Mouse (Mus musculus) limb, embryonic 11.5 days (tissue): Measurements from ENCODE around the gene Trim50. TPM values are rescaled to one million over a fixed set of nuclear protein-coding genes. Genes with fewer than 3 reads are reported as not detected.

Source experiments
- ATAC-seq: fragments of 200-750 bp; cut with Nextera tagmentation; 2 replicates; pipeline ENCODE4 v1.8.0; 2017; ENCODE audit warnings: low read depth; ENCODE audit not compliant: insufficient number of reproducible peaks, low FRiP score, low TSS enrichment
- DNase-seq: peaks from one replicate; pipeline ENCODE4 v3.0.0-alpha.2; 2015; ENCODE audit warnings: low spot score
- H3K27ac ChIP-seq: fragments of 300-500 bp; sonication (generic); replicated peaks from 2 replicates; pipeline ENCODE4 v1.5.1; 2014; ENCODE audit warnings: low read depth, mild to moderate bottlenecking, low read length
- H3K27me3 ChIP-seq: fragments of 300-500 bp; sonication (generic); 2 replicates; pipeline ENCODE4 v1.6.1; 2014; ENCODE audit warnings: mild to moderate bottlenecking, low read length, mixed read lengths; ENCODE audit not compliant: control insufficient read depth, insufficient read depth
- H3K36me3 ChIP-seq: fragments of 300-500 bp; sonication (generic); 2 replicates; pipeline ENCODE4 v1.6.1; 2014; ENCODE audit warnings: mild to moderate bottlenecking, low read length, moderate library complexity, mixed read lengths; ENCODE audit not compliant: control insufficient read depth, insufficient read depth
- H3K4me1 ChIP-seq: fragments of 300-500 bp; sonication (generic); 2 replicates; pipeline ENCODE4 v1.6.1; 2014; ENCODE audit warnings: low read length, mixed read lengths; ENCODE audit not compliant: control insufficient read depth, insufficient read depth
- H3K4me2 ChIP-seq: fragments of 300-500 bp; sonication (generic); 2 replicates; pipeline ENCODE4 v1.6.1; 2014; ENCODE audit warnings: low read depth, mild to moderate bottlenecking, moderate library complexity; ENCODE audit not compliant: severe bottlenecking
- H3K4me3 ChIP-seq: fragments of 300-500 bp; sonication (generic); 2 replicates; pipeline ENCODE4 v1.5.1; 2014; ENCODE audit warnings: low read depth, low read length
- H3K9ac ChIP-seq: fragments of 300-500 bp; sonication (generic); 2 replicates; pipeline ENCODE4 v1.6.1; 2014; ENCODE audit warnings: mild to moderate bottlenecking, low read length
- H3K9me3 ChIP-seq: fragments of 300-500 bp; sonication (generic); 2 replicates; pipeline ENCODE4 v1.6.1; 2016; ENCODE audit warnings: low read length; ENCODE audit not compliant: control insufficient read depth
- WGBS: fragments of 180-500 bp; shearing (Covaris S2); extraction: QIAGEN DNeasy Blood & Tissue Kit; methylation state at CpG from one replicate; pipeline ENCODE4 v1.1.7; 2014; 5-methylcytosine and 5-hydroxymethylcytosine counted together
- polyA plus RNA-seq: library from polyadenylated mRNA; unstranded; fragments of >200 nt; fragmentation: Nextera tagmentation; extraction: Ambion mirVana; gene quantifications from 2 replicates; pipeline ENCODE4 v1.2.1, GENCODE M21; 2014

Gene Trim50
- polyA plus RNA-seq: not detected in 2 replicates

- ATAC-seq (no peak), DNase-seq (no peak)
- H3K27me3 ChIP-seq: no peaks in the 10 kb centered on the region
- no peaks in the 10 kb centered on the region for H3K4me1 ChIP-seq
- WGBS: 57% methylated on average over 9 of the region's 9 CpGs
- H3K4me2 ChIP-seq: no peak within 1 kb of the TSS
- H3K9ac ChIP-seq: no peak within 1 kb of the TSS
- no peak within 1 kb of the TSS for H3K27ac ChIP-seq
- H3K36me3 ChIP-seq: no peaks in the 10 kb centered on the region
- no peak within 1 kb of the TSS for H3K4me3 ChIP-seq
- peaks cover 9% of the 10 kb centered on the region for H3K9me3 ChIP-seq
Measured at GRCm38 (mm10) chr5:135352995-135353394, at the start of gene Trim50. Trim50 (plus strand) TSS chr5:135353295.

GRCm38 (mm10) chr5:135306321-135306965 lies 46.7 kb upstream of the Trim50 start:
- ATAC-seq (no peak), DNase-seq (no peak)
- Histone ChIP-seq H3K9ac (no peak overlapping the region), H3K4me1 (no peaks in the 10 kb centered on the region), H3K9me3 (no peaks in the 10 kb centered on the region), H3K36me3 (no peaks in the 10 kb centered on the region), H3K27ac (no peak overlapping the region), H3K4me3 (no peak overlapping the region), H3K27me3 (no peaks in the 10 kb centered on the region), H3K4me2 (no peak overlapping the region)
- 53% methylated on average over 10 of the region's 10 CpGs for WGBS

GRCm38 (mm10) chr5:135316177-135316576 lies 36.9 kb upstream of the Trim50 start:
- DNase-seq: no peak
- Histone ChIP-seq H3K36me3 (no peaks in the 10 kb centered on the region), H3K4me3 (no peak overlapping the region), H3K4me2 (no peak overlapping the region), H3K9me3 (no peaks in the 10 kb centered on the region), H3K27me3 (no peaks in the 10 kb centered on the region), H3K4me1 (no peaks in the 10 kb centered on the region), H3K27ac (no peak overlapping the region), H3K9ac (no peak overlapping the region)
- no peak for ATAC-seq
- 81% methylated on average over 3 of the region's 3 CpGs for WGBS

GRCm38 (mm10) chr5:135319856-135320255 lies 33.2 kb upstream of the Trim50 start:
- Histone ChIP-seq H3K27me3 (no peaks in the 10 kb centered on the region), H3K27ac (no peak overlapping the region), H3K9ac (no peak overlapping the region), H3K36me3 (no peaks in the 10 kb centered on the region), H3K4me1 (no peaks in the 10 kb centered on the region), H3K4me3 (no peak overlapping the region), H3K4me2 (no peak overlapping the region), H3K9me3 (no peaks in the 10 kb centered on the region)
- ATAC-seq: no peak
- DNase-seq: no peak
- 56% methylated on average over 2 of the region's 2 CpGs for WGBS

GRCm38 (mm10) chr5:135322197-135322596 lies 30.9 kb upstream of the Trim50 start:
- Histone ChIP-seq H3K27ac (no peak overlapping the region), H3K4me3 (no peak overlapping the region), H3K4me2 (no peak overlapping the region), H3K9ac (no peak overlapping the region), H3K9me3 (no peaks in the 10 kb centered on the region), H3K36me3 (no peaks in the 10 kb centered on the region), H3K27me3 (no peaks in the 10 kb centered on the region), H3K4me1 (0 out of 2 replicates have a peak, but pooled peaks cover 3% of the 10 kb centered on the region)
- WGBS: 88% methylated on average over 1 of the region's 1 CpGs
- ATAC-seq (no peak), DNase-seq (no peak)

GRCm38 (mm10) chr5:135326121-135326659 lies 26.9 kb upstream of the Trim50 start:
- H3K27ac ChIP-seq: no peak overlapping the region

GRCm38 (mm10) chr5:135329471-135329870 lies 23.6 kb upstream of the Trim50 start:
- H3K27ac ChIP-seq: no peak overlapping the region
- H3K4me1 ChIP-seq: 0 out of 2 replicates have a peak, but pooled peaks cover 3% of the 10 kb centered on the region
- no peak overlapping the region for H3K9ac ChIP-seq
- no peaks in the 10 kb centered on the region for H3K36me3 ChIP-seq
- WGBS: 83% methylated on average over 4 of the region's 4 CpGs
- no peak overlapping the region for H3K4me3 ChIP-seq
- no peak for ATAC-seq
- H3K4me2 ChIP-seq: no peak overlapping the region
- no peak for DNase-seq
- no peaks in the 10 kb centered on the region for H3K9me3 ChIP-seq
- no peaks in the 10 kb centered on the region for H3K27me3 ChIP-seq

More at GRCm38 (mm10) chr5:135326121-135326659, 26.9 kb upstream of the Trim50 start:
- Histone ChIP-seq H3K4me2 (no peak overlapping the region), H3K9me3 (no peaks in the 10 kb centered on the region), H3K9ac (no peak overlapping the region), H3K36me3 (no peaks in the 10 kb centered on the region), H3K4me1 (0 out of 2 replicates have a peak, but pooled peaks cover 3% of the 10 kb centered on the region), H3K4me3 (no peak overlapping the region), H3K27me3 (no peaks in the 10 kb centered on the region)
- no peak for ATAC-seq
- 30% methylated on average over 3 of the region's 3 CpGs for WGBS
- no peak for DNase-seq

- no peak for ATAC-seq
- WGBS: 85% methylated on average over 5 of the region's 5 CpGs
Measured at GRCm38 (mm10) chr5:135330201-135330600, 22.9 kb upstream of the Trim50 start.

More at GRCm38 (mm10) chr5:135330201-135330600, 22.9 kb upstream of the Trim50 start:
- H3K4me3 ChIP-seq: no peak overlapping the region
- no peak overlapping the region for H3K9ac ChIP-seq
- H3K9me3 ChIP-seq: no peaks in the 10 kb centered on the region
- H3K27me3 ChIP-seq: no peaks in the 10 kb centered on the region
- 0 out of 2 replicates have a peak, but pooled peaks cover 3% of the 10 kb centered on the region for H3K4me1 ChIP-seq
- no peak for DNase-seq
- H3K36me3 ChIP-seq: no peaks in the 10 kb centered on the region
- no peak overlapping the region for H3K27ac ChIP-seq
- no peak overlapping the region for H3K4me2 ChIP-seq
